Mouse (Mus musculus): Measurements from ENCODE around the gene Best1.

DNA sequence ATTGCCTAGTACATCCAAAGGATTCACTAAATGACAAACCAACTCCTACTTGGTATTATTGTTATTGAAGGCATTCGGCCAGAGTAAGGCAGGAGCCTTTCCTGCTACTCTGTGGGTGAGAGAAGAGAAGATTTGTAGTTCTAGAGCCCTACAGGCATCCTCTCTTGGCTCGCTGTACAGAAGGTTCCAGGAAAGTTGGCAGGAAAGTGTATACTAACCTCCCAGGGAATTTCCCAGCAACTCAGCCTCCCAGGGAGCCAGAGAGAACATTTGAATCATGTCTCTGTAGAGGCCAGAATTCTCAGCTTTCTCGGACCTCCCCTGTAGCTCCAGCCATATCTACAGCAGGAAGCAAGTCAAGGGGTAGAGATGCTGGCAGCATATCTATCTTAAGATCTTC is 54.4 kb downstream of the Best1 start:
- no peak for TF ChIP-seq GATA1 (IDR thresholded peaks at IDR 0.05; ENCODE audit: low read length)
- no peak for TF ChIP-seq TAL1 (IDR thresholded peaks at IDR 0.05; ENCODE audit: low read length)
